Mouse (Mus musculus) cerebellum, adult 18-20 months (tissue): Measurements from ENCODE around the gene Rnf169.
"Not testable (repeated sequence)": the region's sequence is repeated elsewhere in the genome, so short reads cannot be mapped to it uniquely, and the experiment has no call there.

Experiments
- DNase-seq, 2 experiments: peaks; one replicate each; pipeline ENCODE4 v3.0.0; 2021

The Rnf169 gene

GRCm38 (mm10) chr7:99945012-99945411, 35.2 kb downstream of the Rnf169 start:
- DNase-seq: not testable (repeated sequence)

GRCm38 (mm10) chr7:99944520-99944919, 35.7 kb downstream of the Rnf169 start:
- no peak for DNase-seq

- DNase-seq: no peak
Measured at GRCm38 (mm10) chr7:99940669-99941068, 39.6 kb downstream of the Rnf169 start.

GRCm38 (mm10) chr7:99935758-99936157, 44.5 kb downstream of the Rnf169 start:
- peak in 1 of 2 experiments; percentile 35 for DNase-seq

- DNase-seq: peak; percentile 82 to 83
Measured at GRCm38 (mm10) chr7:99926916-99927714, 53.1 kb downstream of the Rnf169 start.

GRCm38 (mm10) chr7:99920416-99920815, 59.8 kb downstream of the Rnf169 start:
- DNase-seq: no peak

GRCm38 (mm10) chr7:99919971-99920370, 60.3 kb downstream of the Rnf169 start:
- no peak for DNase-seq

- peak in 1 of 2 experiments; percentile 25 for DNase-seq
Measured at GRCm38 (mm10) chr7:99919164-99919563, 61.1 kb downstream of the Rnf169 start.

- DNase-seq: peak; percentile 53 to 70
Measured at GRCm38 (mm10) chr7:99917320-99917844, 62.9 kb downstream of the Rnf169 start.

GRCm38 (mm10) chr7:99916741-99917319, 63.4 kb downstream of the Rnf169 start:
- DNase-seq: peak; percentile 51 to 65

GRCm38 (mm10) chr7:99915511-99915910, 64.7 kb downstream of the Rnf169 start:
- no peak for DNase-seq

GRCm38 (mm10) chr7:99914316-99914715, 65.9 kb downstream of the Rnf169 start:
- no peak for DNase-seq

GRCm38 (mm10) chr7:99911038-99911437, 69.2 kb downstream of the Rnf169 start:
- DNase-seq: no peak

GRCm38 (mm10) chr7:99907463-99907862, 72.8 kb downstream of the Rnf169 start:
- no peak for DNase-seq

GRCm38 (mm10) chr7:99906346-99906745, 73.9 kb downstream of the Rnf169 start:
- no peak for DNase-seq

- no peak for DNase-seq
Measured at GRCm38 (mm10) chr7:99904421-99905005, 75.7 kb downstream of the Rnf169 start.

GRCm38 (mm10) chr7:99902918-99903665, 77.2 kb downstream of the Rnf169 start:
- no peak for DNase-seq

- DNase-seq: no peak
Measured at GRCm38 (mm10) chr7:99902208-99902607, 78.0 kb downstream of the Rnf169 start.

GRCm38 (mm10) chr7:99896905-99897304, 83.3 kb downstream of the Rnf169 start:
- DNase-seq: no peak

- DNase-seq: no peak
Measured at GRCm38 (mm10) chr7:99894478-99894877, 85.8 kb downstream of the Rnf169 start.

- no peak for DNase-seq
Measured at GRCm38 (mm10) chr7:99893967-99894366, 86.3 kb downstream of the Rnf169 start.

- no peak for DNase-seq
Measured at GRCm38 (mm10) chr7:99892351-99892750, 87.9 kb downstream of the Rnf169 start.

- DNase-seq: no peak
Measured at GRCm38 (mm10) chr7:99891471-99891870, 88.8 kb downstream of the Rnf169 start.
